8 mouse cellular contexts compared by ENCODE assay signal in the genomic region with DNA sequence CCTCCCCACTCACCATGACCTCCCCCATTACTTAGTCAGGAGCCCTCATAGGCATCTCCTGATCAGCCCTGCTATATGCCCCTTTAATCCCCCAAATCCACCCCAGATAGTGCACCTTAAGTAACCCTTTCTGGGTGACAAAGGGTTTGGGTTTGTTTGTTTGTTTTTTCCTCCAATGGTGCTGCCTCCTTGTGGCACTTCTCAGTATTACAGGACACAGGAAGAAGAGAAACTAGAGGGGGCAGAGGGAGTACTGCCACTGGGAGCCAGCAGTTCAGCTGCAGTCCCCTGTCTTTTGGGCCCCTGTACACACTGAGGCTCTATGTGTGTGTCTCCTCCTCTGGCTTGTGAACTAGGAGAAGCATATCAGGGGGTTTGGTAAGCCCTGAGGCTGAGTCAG. TPM values are rescaled to one million over a fixed set of nuclear protein-coding genes. Genes with fewer than 3 reads are reported as not detected.
DNase-seq lines count a peak whose midpoint lies in the region; ATAC-seq and TF ChIP-seq lines count a peak whose summit lies in the region.
"Had no signal": no experiment of that assay in that cellular context is flagged by ENCODE, and none has a peak within 500 bp of the region (broad histone marks: within the 10 kb centered on the region; RNA-seq: fewer than 3 reads in every experiment).

No protein-coding gene starts in this region.

- peak; percentile 56 for ATAC-seq in CD4-positive, CD25-positive, alpha-beta regulatory T cell, adult 4 months

- H3K27me3 ChIP-seq in kidney, adult 2 months (replicated peaks; ENCODE audit: control insufficient read depth, insufficient read depth, low read length): no peaks in the 10 kb centered on the region
- H3K27me3 ChIP-seq: hindbrain, embryonic 15.5 days had no signal

- no peaks in the 10 kb centered on the region for H3K36me3 ChIP-seq in kidney, adult 2 months (ENCODE audit: control insufficient read depth, insufficient read depth, low read length)
- H3K36me3 ChIP-seq: hindbrain, embryonic 15.5 days had no signal

- peak; percentile 21; the same call in 1 of the 2 replicates for TF ChIP-seq CTCF in kidney, adult 2 months (conservative IDR thresholded peaks at IDR 0.05; ENCODE audit: insufficient read depth, insufficient read length, low read depth, low read length)

- no peaks in the 10 kb centered on the region for H3K4me1 ChIP-seq in kidney, adult 2 months (ENCODE audit: control insufficient read depth, insufficient read depth, low read length)

- TF ChIP-seq POLR2A in kidney, adult 2 months (IDR thresholded peaks at IDR 0.05; ENCODE audit: low read depth, low read length): no peak

- H3K27ac ChIP-seq in kidney, adult 2 months (ENCODE audit: insufficient read depth, low read depth, low read length): no peak overlapping the region

- no peak overlapping the region for H3K4me3 ChIP-seq in kidney, adult 2 months (ENCODE audit: insufficient read depth, low read depth, low read length)
- H3K4me3 ChIP-seq: hindbrain, embryonic 15.5 days had no signal

- no peak for DNase-seq in kidney, adult 2 months
- no peak for DNase-seq in kidney, postnatal 4 days
- peak; percentile 7 for DNase-seq in A20 (ENCODE audit: low read depth, low spot score)
- DNase-seq in induced T-regulatory cell, adult 2 months (ENCODE audit: low read depth): peak; percentile 80
- DNase-seq in right cerebral cortex, postnatal 14 days: no peak
- DNase-seq in ovary, adult 18-20 months (ENCODE audit: low spot score): no peak

RNA-seq across cellular contexts. Expression of gene Fam49a, which starts 51.5 kb away (rescaled TPM):
- 2.4 and 3.4 TPM in 2 replicates for polyA plus RNA-seq in kidney, adult 2 months (2012; rRNA removed)
- polyA plus RNA-seq in CD4-positive, CD25-positive, alpha-beta regulatory T cell, adult 4 months (2017; shearing (Covaris generic)): 10 to 100 TPM; 42.3 to 49.8 TPM

Comparison
In these comparisons a context has a peak if more than half of its experiments do, and no peak if none do; other contexts are left out.
1. DNase-seq: peak in A20 (single experiment) and induced T-regulatory cell, adult 2 months (single experiment); none in kidney, adult 2 months (single experiment), kidney, postnatal 4 days (0 of 2), right cerebral cortex, postnatal 14 days (single experiment) and ovary, adult 18-20 months (single experiment).